Comparison of ENCODE assay signal across 28 mouse cellular contexts in genomic region chr16:31400908-31401692, GRCm38 (mm10). TPM values are rescaled to one million over a fixed set of nuclear protein-coding genes. Genes with fewer than 3 reads are reported as not detected.
DNase-seq lines count a peak whose midpoint lies in the region; ATAC-seq and TF ChIP-seq lines count a peak whose summit lies in the region.
"Had no signal": no experiment of that assay in that cellular context is flagged by ENCODE, and none has a peak within 500 bp of the region (broad histone marks: within the 10 kb centered on the region; RNA-seq: fewer than 3 reads in every experiment).

No protein-coding gene starts in this region.

- H3K9ac ChIP-seq in forebrain, embryonic 15.5 days (replicated peaks), result no peak overlapping the region
- no peak overlapping the region for H3K9ac ChIP-seq in forebrain, embryonic 13.5 days
- no peak overlapping the region for H3K9ac ChIP-seq in liver, embryonic 11.5 days (ENCODE audit: low read depth, low read length)
- no peak overlapping the region for H3K9ac ChIP-seq in liver, postnatal 0 days (replicated peaks)
- H3K9ac ChIP-seq: embryonic facial prominence, embryonic 12.5 days; embryonic facial prominence, embryonic 15.5 days; hindbrain, embryonic 13.5 days had no signal

- no peak for TF ChIP-seq POLR2A in brain, embryonic 14.5 days (IDR thresholded peaks at IDR 0.05; ENCODE audit: borderline replicate concordance, extremely low read depth, insufficient read depth, insufficient read length, poor library complexity, severe bottlenecking)

- H3K4me2 ChIP-seq in forebrain, embryonic 15.5 days (replicated peaks), result no peak overlapping the region
- no peak overlapping the region for H3K4me2 ChIP-seq in forebrain, embryonic 13.5 days
- H3K4me2 ChIP-seq in liver, embryonic 11.5 days, result no peak overlapping the region
- no peak overlapping the region for H3K4me2 ChIP-seq in liver, postnatal 0 days (ENCODE audit: low read depth, low read length)
- H3K4me2 ChIP-seq: embryonic facial prominence, embryonic 12.5 days; embryonic facial prominence, embryonic 15.5 days; heart, embryonic 11.5 days; hindbrain, embryonic 13.5 days had no signal

- intact Hi-C loops in heart, postnatal 10 days (cut with DNase I), result no loop called here
- intact Hi-C loops in left cerebral cortex, adult 2 months (cut with DNase I), result no loop called here

- DNase-seq in heart, adult 11 months, result peak; percentile 64
- DNase-seq in heart, postnatal 10 days, result no peak
- DNase-seq in liver, embryonic 11.5 days (ENCODE audit: low spot score), result peak; percentile 9
- DNase-seq in liver, postnatal 0 days, result no peak
- DNase-seq in brain, embryonic 14.5 days (ENCODE audit: low read depth), result peak; percentile 27
- DNase-seq in left cerebral cortex, adult 2 months (ENCODE audit: extremely low spot score in 1 of 2, low spot score in 2 of 2), result no peak
- DNase-seq: adrenal gland, postnatal 14 days; B cell, adult 2 months; cerebellum, adult 11 months; cerebellum, adult 2 months; cerebellum, adult 9-11 months; cerebellum, postnatal 25 days; gastrocnemius, postnatal 10 days; gastrocnemius, postnatal 36 days; heart, postnatal 36 days; kidney, adult 8-10 months had no signal

- no peaks in the 10 kb centered on the region for H3K4me1 ChIP-seq in forebrain, embryonic 15.5 days
- no peaks in the 10 kb centered on the region for H3K4me1 ChIP-seq in forebrain, embryonic 13.5 days
- H3K4me1 ChIP-seq in liver, embryonic 11.5 days (replicated peaks; ENCODE audit: control insufficient read depth, insufficient read depth, low read length), result no peaks in the 10 kb centered on the region
- no peaks in the 10 kb centered on the region for H3K4me1 ChIP-seq in liver, postnatal 0 days (ENCODE audit: insufficient read depth)
- H3K4me1 ChIP-seq: embryonic facial prominence, embryonic 12.5 days; embryonic facial prominence, embryonic 15.5 days; hindbrain, embryonic 13.5 days had no signal

- ATAC-seq in forebrain, embryonic 15.5 days (replicated peaks), result peak; percentile 67
- ATAC-seq in forebrain, embryonic 13.5 days, result no peak; the same call in 1 of the 2 replicates
- no peak for ATAC-seq in liver, embryonic 11.5 days (replicated peaks; ENCODE audit: low FRiP score)
- ATAC-seq in liver, postnatal 0 days, result no peak
- ATAC-seq: hindbrain, embryonic 16.5 days; intestine, embryonic 16.5 days; Patski had no signal

- TF ChIP-seq EP300 in liver, postnatal 0 days (IDR thresholded peaks at IDR 0.05; ENCODE audit: low read depth), result no peak

- H3K4me3 ChIP-seq in forebrain, embryonic 15.5 days, result no peak overlapping the region
- H3K4me3 ChIP-seq in forebrain, embryonic 13.5 days, result no peak overlapping the region
- H3K4me3 ChIP-seq in liver, embryonic 11.5 days (ENCODE audit: low read depth, low read length), result no peak overlapping the region
- no peak overlapping the region for H3K4me3 ChIP-seq in liver, postnatal 0 days (ENCODE audit: low read depth, low read length)
- no peak overlapping the region for H3K4me3 ChIP-seq in left cerebral cortex, adult 2 months
- H3K4me3 ChIP-seq: embryonic facial prominence, embryonic 12.5 days; embryonic facial prominence, embryonic 15.5 days; hindbrain, embryonic 10.5 days; hindbrain, embryonic 13.5 days had no signal

- no peak for TF ChIP-seq CTCF in liver, postnatal 0 days (IDR thresholded peaks at IDR 0.05; ENCODE audit: low read depth)
- no peak for TF ChIP-seq CTCF in brain, embryonic 14.5 days (IDR thresholded peaks at IDR 0.05; ENCODE audit: borderline replicate concordance, extremely low read depth, insufficient read depth, insufficient read length)
- TF ChIP-seq CTCF in left cerebral cortex, adult 2 months (IDR thresholded peaks at IDR 0.05), result no peak

- no peaks in the 10 kb centered on the region for H3K27me3 ChIP-seq in forebrain, embryonic 15.5 days
- no peaks in the 10 kb centered on the region for H3K27me3 ChIP-seq in forebrain, embryonic 13.5 days
- no peaks in the 10 kb centered on the region for H3K27me3 ChIP-seq in liver, embryonic 11.5 days (replicated peaks; ENCODE audit: control insufficient read depth, insufficient read depth, low read length)
- no peaks in the 10 kb centered on the region for H3K27me3 ChIP-seq in liver, postnatal 0 days (ENCODE audit: insufficient read depth, low read length)
- H3K27me3 ChIP-seq: CH12.LX; embryonic facial prominence, embryonic 12.5 days; embryonic facial prominence, embryonic 15.5 days; hindbrain, embryonic 13.5 days; Patski had no signal

- no peaks in the 10 kb centered on the region for H3K36me3 ChIP-seq in forebrain, embryonic 15.5 days
- H3K36me3 ChIP-seq in forebrain, embryonic 13.5 days (ENCODE audit: poor library complexity, severe bottlenecking), result no peaks in the 10 kb centered on the region
- no peaks in the 10 kb centered on the region for H3K36me3 ChIP-seq in liver, embryonic 11.5 days (ENCODE audit: control insufficient read depth, insufficient read depth, low read length)
- no peaks in the 10 kb centered on the region for H3K36me3 ChIP-seq in liver, postnatal 0 days (replicated peaks; ENCODE audit: insufficient read depth, low read length)
- H3K36me3 ChIP-seq: embryonic facial prominence, embryonic 12.5 days; embryonic facial prominence, embryonic 15.5 days; G1E; hindbrain, embryonic 10.5 days; hindbrain, embryonic 13.5 days had no signal

- 75% methylated on average over 11 of the region's 11 CpGs for WGBS in forebrain, embryonic 15.5 days
- WGBS in forebrain, embryonic 13.5 days, result 84% methylated on average over 11 of the region's 11 CpGs
- WGBS in liver, embryonic 11.5 days, result 85% methylated on average over 11 of the region's 11 CpGs
- WGBS in liver, postnatal 0 days (ENCODE audit: insufficient replicate concordance), result 82% methylated on average over 11 of the region's 11 CpGs

- H3K9me3 ChIP-seq in forebrain, embryonic 15.5 days, result no peaks in the 10 kb centered on the region
- H3K9me3 ChIP-seq in forebrain, embryonic 13.5 days (replicated peaks), result no peaks in the 10 kb centered on the region
- no peaks in the 10 kb centered on the region for H3K9me3 ChIP-seq in liver, embryonic 11.5 days (ENCODE audit: control insufficient read depth, low read length)
- H3K9me3 ChIP-seq in liver, postnatal 0 days (ENCODE audit: low read length), result peaks cover 7% of the 10 kb centered on the region
- H3K9me3 ChIP-seq: embryonic facial prominence, embryonic 12.5 days; embryonic facial prominence, embryonic 15.5 days had no signal

- H3K27ac ChIP-seq in forebrain, embryonic 15.5 days (replicated peaks), result no peak overlapping the region
- H3K27ac ChIP-seq in forebrain, embryonic 13.5 days, result no peak overlapping the region
- no peak overlapping the region for H3K27ac ChIP-seq in liver, embryonic 11.5 days (ENCODE audit: low read depth, low read length)
- H3K27ac ChIP-seq in liver, postnatal 0 days (ENCODE audit: low read depth), result no peak overlapping the region
- no peak overlapping the region for H3K27ac ChIP-seq in left cerebral cortex, adult 2 months
- H3K27ac ChIP-seq: embryonic facial prominence, embryonic 12.5 days; embryonic facial prominence, embryonic 15.5 days; hindbrain, embryonic 10.5 days; hindbrain, embryonic 13.5 days had no signal

RNA-seq across cellular contexts. Expression of gene Bdh1, which starts 21.0 kb away (rescaled TPM):
- 132 and 144 TPM in 2 replicates for polyA plus RNA-seq in forebrain, embryonic 15.5 days (2015; fragmentation: Nextera tagmentation; extraction: Ambion mirVana)
- polyA plus RNA-seq in forebrain, embryonic 13.5 days (2015; fragmentation: Nextera tagmentation; extraction: Ambion mirVana), result 71.3 and 88.7 TPM in 2 replicates
- under 1 TPM; 0.77 TPM for total RNA-seq in heart, postnatal 10 days (2021)
- 42.8 and 47.2 TPM in 2 replicates for polyA plus RNA-seq in liver, embryonic 11.5 days (2014; fragmentation: Nextera tagmentation; extraction: Ambion mirVana)
- polyA plus RNA-seq in liver, postnatal 0 days (2015; fragmentation: Nextera tagmentation; extraction: Ambion mirVana), result 208 and 246 TPM in 2 replicates
- polyA plus RNA-seq in brain, embryonic 14.5 days (2012; rRNA removed), result 142 and 148 TPM in 2 replicates
- 100 to 1,000 TPM; 108 TPM for total RNA-seq in left cerebral cortex, adult 2 months (2021)
- polyA plus RNA-seq: G1E had no signal

Comparison
In these comparisons a context has a peak if more than half of its experiments do, and no peak if none do; other contexts are left out.
1. DNase-seq: peak in heart, adult 11 months (single experiment), liver, embryonic 11.5 days (single experiment) and brain, embryonic 14.5 days (single experiment); none in heart, postnatal 10 days (0 of 2), liver, postnatal 0 days (single experiment) and left cerebral cortex, adult 2 months (0 of 2).